In the genomic region with DNA sequence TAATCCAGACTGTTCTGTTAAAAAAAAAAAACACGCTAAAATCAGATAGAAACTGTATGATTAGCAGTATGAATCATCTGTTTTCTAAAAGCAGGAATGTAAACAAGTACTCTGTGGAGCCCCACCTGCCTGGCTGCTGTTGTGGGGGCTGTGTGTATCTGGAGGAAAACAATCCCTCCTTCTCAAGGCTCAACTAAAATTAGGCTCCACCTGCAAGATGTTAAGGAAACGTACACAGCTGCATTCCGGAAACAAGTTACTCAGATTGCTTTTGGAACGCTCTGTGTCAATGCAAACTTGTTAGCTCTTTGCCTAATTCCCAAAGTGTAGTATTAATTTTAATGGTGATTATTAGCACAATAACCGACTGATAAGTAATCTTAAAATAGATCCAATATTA, we compare ENCODE assay signal across 21 mouse cellular contexts.
DNase-seq lines count a peak whose midpoint lies in the region; ATAC-seq and TF ChIP-seq lines count a peak whose summit lies in the region.
"Had no signal": no experiment of that assay in that cellular context is flagged by ENCODE, and none has a peak within 500 bp of the region (broad histone marks: within the 10 kb centered on the region; RNA-seq: fewer than 3 reads in every experiment).

No protein-coding gene starts in this region.

- H3K9me3 ChIP-seq in heart, postnatal 0 days (replicated peaks; ENCODE audit: control insufficient read depth, low read length): no peaks in the 10 kb centered on the region
- H3K9me3 ChIP-seq in embryonic facial prominence, embryonic 11.5 days (replicated peaks; ENCODE audit: control insufficient read depth, low read length): no peaks in the 10 kb centered on the region
- H3K9me3 ChIP-seq: forebrain, embryonic 15.5 days; hindbrain, embryonic 15.5 days; limb, embryonic 12.5 days; stomach, embryonic 15.5 days had no signal

- peak overlapping the region; percentile 14; the same call in 1 of the 2 replicates for H3K4me2 ChIP-seq in heart, postnatal 0 days (ENCODE audit: low read depth, low read length)
- H3K4me2 ChIP-seq in embryonic facial prominence, embryonic 11.5 days (ENCODE audit: low read depth, low read length): no peak overlapping the region
- H3K4me2 ChIP-seq: forebrain, embryonic 15.5 days; hindbrain, embryonic 15.5 days; limb, embryonic 12.5 days; liver, embryonic 11.5 days; midbrain, embryonic 11.5 days; stomach, embryonic 15.5 days had no signal

- ATAC-seq in heart, postnatal 0 days (ENCODE audit: insufficient read depth, low read depth): no peak
- no peak for ATAC-seq in embryonic facial prominence, embryonic 11.5 days (replicated peaks; ENCODE audit: insufficient number of reproducible peaks, low FRiP score, low TSS enrichment, low read depth)
- ATAC-seq: forebrain, embryonic 15.5 days; liver, postnatal 0 days; Patski had no signal

- no peak overlapping the region for H3K9ac ChIP-seq in heart, postnatal 0 days (replicated peaks; ENCODE audit: low read depth, low read length)
- no peak overlapping the region for H3K9ac ChIP-seq in embryonic facial prominence, embryonic 11.5 days (replicated peaks; ENCODE audit: low read length)
- H3K9ac ChIP-seq: forebrain, embryonic 15.5 days; hindbrain, embryonic 15.5 days; limb, embryonic 12.5 days; liver, postnatal 0 days; stomach, embryonic 15.5 days had no signal

- no peak for DNase-seq in heart, postnatal 0 days (ENCODE audit: low spot score)
- DNase-seq in heart, adult 18-20 months: no peak
- DNase-seq in ovary, adult 18-20 months (ENCODE audit: low spot score): peak; percentile 27
- DNase-seq in ovary, postnatal 10 days (ENCODE audit: low spot score): no peak
- DNase-seq in embryonic facial prominence, embryonic 11.5 days (ENCODE audit: low spot score): peak; percentile 66
- DNase-seq in testis, postnatal 14 days (ENCODE audit: low spot score): no peak
- DNase-seq in gastrocnemius, adult 8-10 months (ENCODE audit: low spot score in 2 of 2): no peak
- DNase-seq: adrenal gland, adult 8-10 months; cerebellum, adult 9-10 months; gastrocnemius, postnatal 25 days; kidney, postnatal 10 days; layer of hippocampus, postnatal 36 days; thymus, adult 2 months had no signal

- no peak for TF ChIP-seq CTCF in heart, postnatal 0 days (IDR thresholded peaks at IDR 0.05; ENCODE audit: low read depth)

- peaks cover 40% of the 10 kb centered on the region for H3K4me1 ChIP-seq in heart, postnatal 0 days (ENCODE audit: control insufficient read depth, insufficient read depth)
- peaks cover 3% of the 10 kb centered on the region for H3K4me1 ChIP-seq in embryonic facial prominence, embryonic 11.5 days (ENCODE audit: control insufficient read depth, insufficient read depth, low read length)

- WGBS in heart, postnatal 0 days: 30% methylated on average over 5 of the region's 5 CpGs
- 30% methylated on average over 5 of the region's 5 CpGs for WGBS in embryonic facial prominence, embryonic 11.5 days

- no peaks in the 10 kb centered on the region for H3K36me3 ChIP-seq in heart, postnatal 0 days (replicated peaks; ENCODE audit: control insufficient read depth, insufficient read depth, low read length)
- H3K36me3 ChIP-seq in embryonic facial prominence, embryonic 11.5 days (replicated peaks; ENCODE audit: control insufficient read depth, insufficient read depth, low read depth, low read length): no peaks in the 10 kb centered on the region
- H3K36me3 ChIP-seq: forebrain, embryonic 15.5 days; hindbrain, embryonic 15.5 days; limb, embryonic 12.5 days; stomach, embryonic 15.5 days had no signal

- H3K27me3 ChIP-seq in heart, postnatal 0 days (ENCODE audit: control insufficient read depth, insufficient read depth, low read length): no peaks in the 10 kb centered on the region
- H3K27me3 ChIP-seq in embryonic facial prominence, embryonic 11.5 days (ENCODE audit: control insufficient read depth, insufficient read depth, low read length): no peaks in the 10 kb centered on the region
- H3K27me3 ChIP-seq: limb, embryonic 12.5 days; Patski; stomach, embryonic 15.5 days had no signal

- no peak overlapping the region for H3K27ac ChIP-seq in heart, postnatal 0 days (ENCODE audit: low read depth)
- no peak overlapping the region for H3K27ac ChIP-seq in embryonic facial prominence, embryonic 11.5 days (replicated peaks; ENCODE audit: low read depth, low read length)
- H3K27ac ChIP-seq: forebrain, embryonic 15.5 days; hindbrain, embryonic 15.5 days; limb, embryonic 12.5 days had no signal

- H3K4me3 ChIP-seq in heart, postnatal 0 days (ENCODE audit: low read depth, low read length): no peak overlapping the region
- H3K4me3 ChIP-seq in embryonic facial prominence, embryonic 11.5 days (ENCODE audit: low read depth, low read length): no peak overlapping the region
- H3K4me3 ChIP-seq: forebrain, embryonic 15.5 days; hindbrain, embryonic 15.5 days; limb, embryonic 12.5 days; stomach, embryonic 15.5 days had no signal

- TF ChIP-seq EP300 in heart, postnatal 0 days (IDR thresholded peaks at IDR 0.05; ENCODE audit: low read depth): no peak

Comparison
In these comparisons a context has a peak if more than half of its experiments do, and no peak if none do; other contexts are left out.
1. DNase-seq: peak in ovary, adult 18-20 months (single experiment) and embryonic facial prominence, embryonic 11.5 days (single experiment); none in heart, postnatal 0 days (single experiment), heart, adult 18-20 months (0 of 2), ovary, postnatal 10 days (single experiment), testis, postnatal 14 days (single experiment) and gastrocnemius, adult 8-10 months (0 of 2).